Mouse (Mus musculus) limb, embryonic 10.5 days (tissue): ENCODE results near the gene Ribc1. TPM values are rescaled to one million over a fixed set of nuclear protein-coding genes. Genes with fewer than 3 reads are reported as not detected.

ENCODE experiments used
- DNase-seq: peaks from one replicate; pipeline ENCODE4 v3.0.0-alpha.2; 2017; ENCODE audit warnings: low spot score
- H3K27ac ChIP-seq: fragments of 300-500 bp; sonication (generic); 2 replicates; pipeline ENCODE4 v1.5.1; 2016; ENCODE audit warnings: mild to moderate bottlenecking
- H3K27me3 ChIP-seq: fragments of 300-500 bp; sonication (generic); 2 replicates; pipeline ENCODE4 v1.6.1; 2016; ENCODE audit warnings: low read depth, mild to moderate bottlenecking; ENCODE audit not compliant: poor library complexity, severe bottlenecking
- H3K36me3 ChIP-seq: fragments of 300-500 bp; sonication (generic); 2 replicates; pipeline ENCODE4 v1.6.1; 2016; ENCODE audit warnings: mild to moderate bottlenecking, moderate library complexity
- H3K4me1 ChIP-seq: fragments of 300-500 bp; sonication (generic); 2 replicates; pipeline ENCODE4 v1.6.1; 2016
- H3K4me3 ChIP-seq: fragments of 300-500 bp; sonication (generic); 2 replicates; pipeline ENCODE4 v1.5.1; 2016; ENCODE audit warnings: mild to moderate bottlenecking, moderate library complexity
- H3K9me3 ChIP-seq: fragments of 300-500 bp; sonication (generic); replicated peaks from 2 replicates; pipeline ENCODE4 v1.6.1; 2016; ENCODE audit warnings: mild to moderate bottlenecking
- WGBS: fragments of 180-500 bp; shearing (Covaris S2); methylation state at CpG from one replicate; pipeline ENCODE4 v1.1.7; 2016; 5-methylcytosine and 5-hydroxymethylcytosine counted together
- polyA plus RNA-seq: library from polyadenylated mRNA; unstranded; fragments of >200 nt; fragmentation: Nextera tagmentation; extraction: Ambion mirVana; gene quantifications from 2 replicates; pipeline ENCODE4 v1.2.1, GENCODE M21; 2016

Ribc1 gene
- polyA plus RNA-seq, 1 experiment from 2014 or later = 6.1 TPM

GRCm38 (mm10) chrX:152001182-152001684, 14.9 kb downstream of the Ribc1 start:
- H3K27ac ChIP-seq = peak overlapping the region; percentile 58; the same call in 1 of the 2 replicates
- H3K27me3 ChIP-seq = peaks cover 100% of the 10 kb centered on the region
- no peaks in the 10 kb centered on the region for H3K4me1 ChIP-seq
- H3K36me3 ChIP-seq = peaks cover 32% of the 10 kb centered on the region
- DNase-seq = no peak
- H3K9me3 ChIP-seq = no peaks in the 10 kb centered on the region
- H3K4me3 ChIP-seq = peak overlapping the region; percentile 59
- 34% methylated on average over 9 of the region's 9 CpGs for WGBS

- DNase-seq = no peak
- H3K27me3 ChIP-seq = peaks cover 98% of the 10 kb centered on the region
- WGBS = 74% methylated on average over 4 of the region's 4 CpGs
Observed at GRCm38 (mm10) chrX:151999006-151999710, 16.9 kb downstream of the Ribc1 start.

More at GRCm38 (mm10) chrX:151999006-151999710, 16.9 kb downstream of the Ribc1 start:
- Histone ChIP-seq H3K36me3 (peaks cover 12% of the 10 kb centered on the region), H3K9me3 (no peaks in the 10 kb centered on the region), H3K4me3 (no peak overlapping the region), H3K27ac (no peak overlapping the region), H3K4me1 (no peaks in the 10 kb centered on the region)

Other genes with a start within 250 kb of the Ribc1 start
- 61.9 and 62.4 TPM in 2 replicates for gene Huwe1, start 215.5 kb downstream of the Ribc1 start, polyA plus RNA-seq
- 256 and 258 TPM in 2 replicates for gene Hsd17b10, start 14.4 kb downstream of the Ribc1 start, polyA plus RNA-seq
- gene Smc1a, start 133 bp upstream of the Ribc1 start, polyA plus RNA-seq = 91.9 and 110 TPM in 2 replicates
- gene Iqsec2, start 128.0 kb upstream of the Ribc1 start, polyA plus RNA-seq = 0.49 and 1.2 TPM in 2 replicates
- gene Kdm5c, start 216.7 kb upstream of the Ribc1 start, polyA plus RNA-seq = 67.1 and 70.5 TPM in 2 replicates